Mouse (Mus musculus) left cerebral cortex, adult 18-20 months (tissue): ENCODE measurements around the gene Fabp6. TPM values are rescaled to one million over a fixed set of nuclear protein-coding genes. Genes with fewer than 3 reads are reported as not detected.
A peak's percentile ranks its signal among the peaks of the same experiment; 100 is the strongest.

Experiments used
- DNase-seq, 2 experiments: peaks; one replicate each; pipeline ENCODE4 v3.0.0; 2021 to 2022; ENCODE audit warnings: low spot score in 2 of 2, mixed read lengths in 1 of 2
- long read RNA-seq, 2 experiments: library from polyadenylated mRNA; stranded (forward); transcript quantifications; one replicate each; pipeline ENCODE4 v2.0.0; 2021
- total RNA-seq, 2 experiments: library from RNA; stranded (reverse); gene quantifications; 2 replicates each; pipeline ENCODE4 v1.2.3; 2021

Fabp6 gene
- total RNA-seq, result not detected
- long read RNA-seq, experiment 1, result 0 reads
- long read RNA-seq, experiment 2, result 0 reads

DNA sequence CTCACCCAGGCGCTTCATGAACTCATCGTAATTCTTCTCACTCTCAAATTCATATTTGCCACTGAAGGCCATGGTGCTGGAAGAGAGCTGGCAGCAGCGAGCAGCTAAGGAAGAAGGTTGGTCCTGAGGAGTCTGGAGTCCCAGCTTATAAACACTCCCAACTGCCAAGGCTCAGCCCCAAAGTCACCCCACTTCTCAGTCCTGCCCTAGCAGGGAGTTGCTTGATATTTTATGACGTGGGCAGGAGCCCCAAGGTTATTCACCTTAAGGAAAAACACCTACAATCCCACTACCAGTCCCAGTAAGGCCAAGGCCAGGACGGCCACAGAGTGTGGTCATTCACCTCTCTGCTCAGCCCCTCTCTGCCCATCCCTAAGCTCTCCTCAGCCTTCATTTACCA lies at the start of gene Fabp6:
Fabp6 (minus strand) TSS at position 101 of the 400 bp plus-strand sequence.
- DNase-seq, result no peak

DNA sequence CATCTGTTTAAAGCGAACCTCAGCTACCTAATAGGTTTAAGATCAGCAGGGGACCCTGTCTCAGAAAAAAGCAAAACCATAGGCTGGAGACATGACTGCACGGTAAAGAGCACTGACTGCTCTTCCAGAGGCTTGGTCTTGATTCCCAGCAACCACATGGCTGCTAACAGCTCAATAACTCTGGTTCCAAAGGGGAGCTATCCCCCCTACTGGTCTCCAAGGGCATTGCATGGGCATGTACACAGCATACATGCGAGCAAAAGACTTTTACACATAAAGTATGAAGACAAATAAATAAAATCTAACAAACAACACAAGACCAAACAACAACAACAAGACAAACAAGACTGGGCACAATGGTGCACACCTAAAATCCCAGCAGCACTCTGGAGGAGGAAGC lies 43.9 kb upstream of the Fabp6 start:
- DNase-seq, result no peak

DNA sequence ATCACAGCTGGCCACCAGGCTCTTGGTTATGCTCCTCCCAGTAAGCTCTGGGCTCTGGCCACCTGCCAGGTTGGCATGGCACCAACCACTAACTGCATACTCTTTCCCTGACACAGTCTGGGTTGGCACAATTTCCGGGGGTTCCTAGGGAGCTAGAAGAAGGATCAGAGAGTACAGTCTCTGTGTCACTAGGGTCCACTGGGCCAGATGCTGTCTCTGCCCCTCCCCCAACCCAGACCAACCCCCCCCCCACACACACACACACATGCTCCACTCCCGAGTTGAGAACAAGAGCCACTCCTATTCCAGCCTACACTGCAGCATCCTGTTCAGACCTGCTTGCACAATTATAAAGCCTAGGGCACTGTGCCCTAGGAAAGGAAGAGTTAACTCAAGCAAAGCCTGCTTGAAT lies 41.8 kb upstream of the Fabp6 start:
- DNase-seq, result peak; percentile 60 to 65

- no peak for DNase-seq
Observed at GRCm38 (mm10) chr11:43638486-43638885, 37.1 kb upstream of the Fabp6 start.

GRCm38 (mm10) chr11:43636761-43637160 lies 35.4 kb upstream of the Fabp6 start:
- DNase-seq, result no peak

DNA sequence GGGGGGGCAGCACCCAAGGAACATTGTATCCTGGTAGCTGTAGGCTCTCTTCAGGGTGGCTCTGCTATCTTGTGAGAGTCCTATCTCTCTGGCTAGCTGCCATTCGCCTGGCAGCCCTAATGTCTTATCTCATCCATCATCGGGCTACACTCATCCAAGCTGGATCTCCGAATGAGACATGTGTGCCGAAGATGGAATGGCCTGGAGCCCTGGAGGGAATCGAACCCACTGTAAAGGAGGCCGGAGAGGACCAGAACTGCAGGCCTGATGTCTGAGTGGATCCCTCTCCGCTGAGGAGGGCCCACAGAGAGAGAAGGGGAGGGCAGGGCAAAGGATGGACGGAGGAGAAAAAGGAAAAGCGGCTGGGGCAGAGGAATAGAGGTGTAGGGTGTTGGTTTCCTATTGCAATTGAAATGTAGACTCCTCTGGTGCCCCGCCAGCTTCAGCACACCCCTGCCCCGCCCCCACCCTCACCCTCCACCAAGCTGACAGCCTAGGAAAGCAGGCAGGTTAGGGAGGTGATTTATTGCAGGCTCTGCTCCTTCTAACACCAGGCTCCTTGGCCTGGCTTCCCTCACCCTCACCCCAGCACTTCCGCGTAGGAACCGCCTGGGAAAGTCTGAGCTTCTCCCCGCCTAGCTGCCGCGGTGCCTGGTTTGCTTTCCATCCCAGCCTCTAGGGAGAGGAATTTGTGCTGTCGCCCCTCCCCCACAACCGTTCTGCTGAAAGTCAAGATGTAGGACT lies 32.5 kb upstream of the Fabp6 start:
- peak; percentile 36 to 57 for DNase-seq

GRCm38 (mm10) chr11:43633165-43633564 lies 31.8 kb upstream of the Fabp6 start:
- DNase-seq, result no peak

DNA sequence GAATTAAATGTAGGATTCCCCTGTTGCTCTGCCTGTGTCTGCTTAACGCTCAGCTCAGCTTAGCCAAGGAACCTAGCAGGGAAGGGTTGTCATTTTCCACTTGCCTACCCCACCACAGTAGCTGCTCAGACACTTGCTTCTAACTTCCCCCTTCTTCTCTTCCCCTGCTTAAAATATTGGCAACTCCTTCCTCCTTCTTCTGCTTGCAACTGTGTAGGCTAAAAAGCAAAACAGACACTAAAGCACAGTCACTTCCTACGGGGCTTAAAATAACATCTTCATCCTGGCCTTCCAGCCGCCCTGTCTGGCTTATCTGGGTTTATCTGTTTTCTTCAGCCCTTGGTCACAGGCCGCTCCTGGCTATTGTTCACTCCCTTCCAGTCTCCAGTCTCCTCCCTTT lies 31.2 kb upstream of the Fabp6 start:
- no peak for DNase-seq

- no peak for DNase-seq
Observed at GRCm38 (mm10) chr11:43631645-43632044, 30.3 kb upstream of the Fabp6 start.

DNA sequence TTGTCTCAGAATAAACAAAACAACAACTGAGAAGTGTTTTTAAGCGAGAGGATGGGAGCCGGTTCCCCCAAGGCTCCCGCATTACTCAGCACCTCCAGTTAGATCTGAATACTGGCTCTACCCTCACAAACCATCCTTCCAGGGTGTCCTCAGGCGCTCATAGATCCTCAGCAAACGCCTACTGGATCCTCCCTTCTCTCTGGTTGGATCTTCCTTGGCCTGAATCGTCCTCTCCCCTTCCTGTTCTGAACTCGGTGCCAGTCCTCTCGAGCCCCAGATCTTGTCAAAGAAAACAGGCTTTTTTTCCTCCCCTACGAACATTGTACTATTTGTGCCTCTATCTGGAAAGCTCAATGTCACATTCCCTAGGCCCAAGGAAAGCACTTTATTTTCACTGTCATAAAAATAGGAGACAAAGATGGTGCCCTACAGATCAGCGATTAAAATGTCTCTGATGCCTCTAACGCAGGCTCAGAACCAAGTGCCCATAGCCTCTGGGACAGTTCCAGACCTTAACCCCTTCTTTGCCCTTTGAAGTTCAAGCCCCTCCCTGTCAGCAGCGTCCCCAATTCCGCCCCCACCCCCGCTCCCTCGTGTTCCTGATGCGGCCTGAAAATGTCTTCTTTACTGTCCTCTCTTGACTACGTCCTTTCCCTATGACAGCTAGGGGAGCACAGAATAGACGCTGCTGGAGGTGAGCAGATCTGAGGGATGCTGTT lies 25.7 kb upstream of the Fabp6 start:
- DNase-seq, result peak in 1 of 2 experiments; percentile 19

- DNase-seq, result peak; percentile 47 to 53
Observed at GRCm38 (mm10) chr11:43626300-43626926, 25.1 kb upstream of the Fabp6 start.

GRCm38 (mm10) chr11:43624341-43624740 lies 23.0 kb upstream of the Fabp6 start:
- peak; percentile 26 to 47 for DNase-seq

DNA sequence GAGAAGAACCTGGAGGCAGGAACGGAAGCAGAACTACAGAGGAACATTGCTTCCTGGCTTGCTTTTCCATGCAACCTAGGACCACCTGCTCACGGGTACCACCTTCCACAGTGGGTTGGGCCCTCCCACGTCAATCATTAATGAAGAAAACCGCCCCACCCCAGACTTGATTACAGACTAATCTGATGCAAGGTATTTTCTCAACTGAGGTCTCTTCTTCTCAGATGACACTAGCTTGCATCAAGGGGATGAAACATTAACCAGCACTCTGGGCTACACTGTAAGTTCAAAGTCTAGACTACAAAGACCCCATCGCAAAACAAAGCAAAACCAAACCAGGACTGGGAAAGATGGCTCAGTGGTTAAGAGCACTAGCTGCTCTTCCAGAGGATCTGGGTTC lies 20.4 kb upstream of the Fabp6 start:
- no peak for DNase-seq

DNA sequence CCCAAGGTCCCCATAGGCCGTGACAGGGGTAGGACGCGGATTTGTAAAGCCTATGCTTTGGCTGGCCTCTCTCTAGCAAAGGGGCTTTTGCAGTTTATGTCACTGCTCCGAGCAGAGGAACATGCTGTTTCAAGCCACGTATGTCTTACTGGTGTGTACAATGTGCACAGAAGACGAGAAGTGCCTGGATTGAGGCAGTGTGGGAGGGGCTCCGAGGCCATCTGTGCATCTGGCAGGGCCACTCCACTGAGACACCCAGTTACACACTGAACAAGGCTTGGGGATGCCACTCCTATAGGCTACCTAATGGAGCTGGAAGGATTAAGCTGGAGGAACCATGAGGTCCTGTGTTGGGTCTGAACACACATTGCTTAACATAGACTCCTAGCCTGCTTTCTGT lies 17.1 kb upstream of the Fabp6 start:
- DNase-seq, result no peak

DNA sequence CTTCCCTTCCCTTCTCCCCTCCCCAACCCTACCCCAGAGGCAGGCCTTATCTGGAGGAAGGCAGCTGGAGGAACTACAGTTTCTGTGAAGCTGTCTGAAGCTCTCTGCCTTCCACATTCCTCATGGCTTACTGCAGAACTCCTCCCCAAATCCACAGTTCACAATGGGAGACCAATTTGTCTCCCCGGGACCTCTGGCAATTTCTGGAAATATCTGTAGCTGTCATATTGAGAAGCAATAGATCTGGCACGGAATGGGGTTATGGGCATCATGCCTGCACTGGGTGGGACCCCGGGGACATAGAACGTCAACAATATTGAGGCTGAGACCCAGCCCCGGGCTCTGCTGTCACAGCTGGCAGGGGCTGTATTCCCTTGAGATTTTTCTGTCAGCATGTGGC lies 16.6 kb upstream of the Fabp6 start:
- no peak for DNase-seq

DNA sequence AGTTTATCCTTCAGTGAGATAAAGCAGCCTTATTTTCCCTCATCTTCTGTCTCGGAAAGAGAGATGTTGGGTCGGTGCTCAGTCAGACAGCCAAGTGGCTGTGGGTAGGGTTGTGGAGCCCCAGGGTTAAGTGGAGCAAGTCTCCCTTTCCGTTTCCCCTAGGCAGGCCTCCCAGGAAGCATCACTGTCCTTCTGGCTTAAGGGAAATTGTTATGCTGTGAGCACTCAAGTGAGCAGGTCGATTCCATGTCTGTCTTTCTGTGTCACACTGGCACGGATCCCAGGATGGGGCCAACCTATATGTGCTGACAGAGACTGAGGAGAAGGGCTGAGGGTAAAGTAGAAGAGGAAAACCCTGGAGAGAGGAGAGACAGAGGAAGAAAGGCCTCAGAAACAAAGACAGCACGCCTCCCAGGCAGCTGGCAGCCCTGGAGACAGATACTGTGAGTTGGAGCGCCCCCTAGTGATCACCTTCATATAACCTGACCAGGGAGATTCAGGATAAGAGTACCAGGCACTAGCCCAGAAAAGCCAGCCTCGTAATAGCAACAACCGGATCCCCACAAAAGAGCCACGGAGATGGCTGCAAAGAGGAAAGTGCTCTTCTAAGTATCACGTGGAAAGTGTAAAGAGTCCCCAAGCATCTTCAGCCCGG lies 11.6 kb upstream of the Fabp6 start:
- peak; percentile 83 to 92 for DNase-seq

GRCm38 (mm10) chr11:43610662-43611033 lies 9.3 kb upstream of the Fabp6 start:
- DNase-seq, result no peak

DNA sequence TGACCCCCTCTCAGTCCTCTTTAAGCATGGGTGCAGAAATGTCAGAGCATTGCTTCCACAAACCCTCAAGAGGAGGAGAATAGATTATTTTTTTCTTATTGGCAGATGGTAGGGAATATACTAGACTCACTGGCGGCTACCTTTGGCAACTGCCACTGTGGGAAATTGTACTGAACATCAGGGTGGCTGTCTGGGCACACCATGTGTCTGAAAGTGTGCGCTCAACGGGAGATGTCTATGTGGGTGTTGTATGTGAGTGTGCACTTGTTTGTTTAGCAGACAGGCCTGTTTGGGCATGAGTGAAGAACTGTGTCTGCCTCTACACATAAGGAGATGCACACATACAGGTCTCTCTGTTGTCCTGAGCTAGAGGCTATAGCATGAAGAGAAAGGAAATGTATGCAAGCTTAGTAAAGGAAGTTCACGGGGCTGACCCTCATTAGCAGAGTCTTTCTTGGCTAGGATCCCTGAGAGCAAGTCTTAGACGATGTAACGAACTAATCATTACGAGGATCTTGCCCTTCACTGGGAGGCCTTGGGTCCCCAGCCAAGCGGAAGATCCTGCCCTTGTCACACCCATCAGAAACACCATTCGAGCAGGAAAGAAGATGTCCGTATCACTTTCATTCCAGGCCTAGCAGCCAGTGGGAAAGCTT lies 8.8 kb upstream of the Fabp6 start:
- DNase-seq, result no peak

DNA sequence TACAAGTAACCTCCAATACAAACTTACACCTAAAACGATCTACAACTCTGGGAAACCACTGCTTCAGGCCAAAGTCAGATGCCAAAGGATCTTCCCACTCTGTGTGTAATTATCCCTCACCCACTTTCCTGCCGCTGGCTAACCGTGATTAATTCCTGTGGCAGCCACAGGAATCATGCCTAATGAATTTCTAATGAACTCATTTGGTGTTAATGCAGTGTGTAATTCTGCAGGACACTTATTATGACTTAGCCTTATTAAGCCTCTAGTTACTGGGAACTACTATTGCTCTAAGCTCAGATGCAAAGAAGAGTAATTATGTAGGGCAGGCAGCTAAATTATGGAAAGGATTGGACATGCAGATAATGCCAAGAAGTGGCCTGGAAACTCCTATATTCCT lies 7.1 kb upstream of the Fabp6 start:
- no peak for DNase-seq

DNA sequence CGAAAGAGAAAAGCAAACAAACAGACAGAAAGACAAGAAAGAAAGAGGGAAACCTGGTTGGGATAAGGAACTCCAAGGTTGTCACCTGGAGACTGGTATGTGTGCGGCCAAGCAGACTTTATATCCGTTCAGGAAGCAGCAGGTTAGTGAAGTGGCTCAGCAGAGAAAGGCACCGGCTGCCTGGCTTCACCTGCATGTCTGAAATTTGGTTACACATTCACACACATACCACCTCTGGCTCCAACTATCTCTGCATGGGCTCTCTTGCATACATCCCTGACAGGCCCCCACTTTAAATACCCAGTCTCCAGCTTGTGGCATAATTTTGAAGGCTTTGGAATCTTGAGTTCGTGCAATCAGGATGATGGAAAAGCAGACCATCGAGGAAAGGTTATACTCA lies 4.5 kb upstream of the Fabp6 start:
- DNase-seq, result no peak

GRCm38 (mm10) chr11:43604891-43605290 lies 3.6 kb upstream of the Fabp6 start:
- no peak for DNase-seq
